Mouse (Mus musculus): ENCODE measurements around the gene Lrrc36. TPM values are rescaled to one million over a fixed set of nuclear protein-coding genes. Genes with fewer than 3 reads are reported as not detected.

The Lrrc36 gene
- polyA plus RNA-seq, 1 experiment from 2014 or later = 0.50 TPM

- no peak overlapping the region for H3K9ac ChIP-seq
- H3K27ac ChIP-seq (ENCODE audit: low read depth) = no peak overlapping the region
- ATAC-seq (ENCODE audit: insufficient read depth) (no peak), DNase-seq (no peak)
- peaks cover 20% of the 10 kb centered on the region for H3K4me1 ChIP-seq (ENCODE audit: insufficient read depth)
- no peak overlapping the region for H3K4me2 ChIP-seq
- 75% methylated on average over 6 of the region's 6 CpGs for WGBS
- no peak overlapping the region for H3K4me3 ChIP-seq (ENCODE audit: low read depth, low read length)
- 0 out of 2 replicates have a peak, but pooled peaks cover 3% of the 10 kb centered on the region for H3K36me3 ChIP-seq (ENCODE audit: insufficient read depth)
- no peaks in the 10 kb centered on the region for H3K27me3 ChIP-seq (ENCODE audit: insufficient read depth, low read length)
- H3K9me3 ChIP-seq (ENCODE audit: low read depth, low read length) = no peaks in the 10 kb centered on the region
- no peak for TF ChIP-seq CTCF (IDR thresholded peaks at IDR 0.05; ENCODE audit: low read depth)
Measured at GRCm38 (mm10) chr8:105466246-105466645, 52.9 kb downstream of the Lrrc36 start.

DNA sequence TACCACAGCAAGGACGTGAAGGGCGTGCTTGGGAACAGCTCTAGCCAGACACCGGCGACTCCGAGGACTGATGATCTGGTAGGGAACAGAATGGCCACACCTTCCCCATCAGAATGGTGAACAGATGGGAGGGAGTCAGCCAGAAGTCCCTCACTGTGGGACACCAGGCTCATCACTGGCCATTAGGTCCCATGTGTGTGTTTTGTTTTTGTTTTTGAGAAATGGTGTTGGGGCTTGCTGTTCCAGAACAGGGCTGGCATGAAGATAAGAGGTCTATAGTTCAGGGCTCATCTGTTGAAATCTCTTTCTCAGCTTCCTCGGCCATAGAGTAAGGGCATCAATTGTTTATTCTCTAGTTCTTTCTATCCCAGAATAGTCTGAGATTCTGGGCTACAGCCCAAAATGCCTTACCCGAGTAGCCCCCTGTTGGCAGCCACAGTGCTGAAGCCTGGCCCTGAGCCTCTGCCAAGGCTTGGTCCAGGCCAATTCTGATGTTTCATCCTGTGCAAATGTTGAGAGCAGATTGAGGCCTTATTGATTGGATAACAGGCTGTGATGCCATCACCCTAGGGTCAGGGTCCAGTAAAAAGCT lies 53.4 kb downstream of the Lrrc36 start:
- no peak for ATAC-seq (ENCODE audit: insufficient read depth)
- peak; percentile 76 for DNase-seq
- peaks cover 19% of the 10 kb centered on the region for H3K4me1 ChIP-seq (ENCODE audit: insufficient read depth)
- 0 out of 2 replicates have a peak, but pooled peaks have one; percentile 25 for TF ChIP-seq CTCF (IDR thresholded peaks at IDR 0.05; ENCODE audit: low read depth)
- no peaks in the 10 kb centered on the region for H3K27me3 ChIP-seq (ENCODE audit: insufficient read depth, low read length)
- no peak overlapping the region for H3K4me3 ChIP-seq (ENCODE audit: low read depth, low read length)
- no peak overlapping the region for H3K9ac ChIP-seq
- 0 out of 2 replicates have a peak, but pooled peaks cover 3% of the 10 kb centered on the region for H3K36me3 ChIP-seq (ENCODE audit: insufficient read depth)
- no peak overlapping the region for H3K4me2 ChIP-seq
- 62% methylated on average over 7 of the region's 7 CpGs for WGBS
- H3K27ac ChIP-seq (ENCODE audit: low read depth) = no peak overlapping the region
- H3K9me3 ChIP-seq (ENCODE audit: low read depth, low read length) = no peaks in the 10 kb centered on the region

DNA sequence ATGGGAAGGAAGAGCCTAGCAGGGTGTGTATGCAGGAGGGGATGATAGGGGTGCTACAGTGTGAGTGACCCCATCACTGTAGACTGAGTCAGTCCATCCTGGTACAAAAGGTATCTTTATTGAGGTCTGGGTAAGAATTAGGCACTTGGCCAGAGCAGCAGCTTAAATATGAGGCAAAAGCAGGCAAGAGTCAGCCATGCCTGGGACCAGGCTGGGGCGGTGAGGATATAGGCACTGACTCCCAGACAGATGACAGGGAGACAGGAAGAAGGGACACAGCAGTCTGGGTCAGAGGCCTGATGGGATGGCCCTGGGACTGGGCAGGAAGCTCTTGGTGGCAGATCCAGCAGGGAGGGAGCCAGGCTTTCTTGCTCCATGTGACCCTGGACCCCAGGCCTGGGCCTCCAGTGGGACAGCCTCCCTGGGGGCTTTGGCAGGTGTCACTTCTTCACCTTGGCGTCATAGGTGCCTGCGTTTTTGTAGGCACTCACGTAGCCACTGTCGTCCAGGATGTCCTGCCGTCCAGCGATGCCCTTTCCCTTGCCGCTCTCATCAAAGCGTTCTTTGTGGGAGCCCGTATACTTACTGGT lies 54.1 kb downstream of the Lrrc36 start:
- H3K27ac ChIP-seq (ENCODE audit: low read depth) = peak overlapping the region; percentile 42
- ATAC-seq (ENCODE audit: insufficient read depth) (no peak), DNase-seq (no peak)
- no peak overlapping the region for H3K9ac ChIP-seq
- H3K27me3 ChIP-seq (ENCODE audit: insufficient read depth, low read length) = no peaks in the 10 kb centered on the region
- H3K4me3 ChIP-seq (ENCODE audit: low read depth, low read length) = no peak overlapping the region
- H3K4me1 ChIP-seq (ENCODE audit: insufficient read depth) = peaks cover 15% of the 10 kb centered on the region
- no peak overlapping the region for H3K4me2 ChIP-seq
- 0 out of 2 replicates have a peak, but pooled peaks cover 3% of the 10 kb centered on the region for H3K36me3 ChIP-seq (ENCODE audit: insufficient read depth)
- TF ChIP-seq CTCF (IDR thresholded peaks at IDR 0.05; ENCODE audit: low read depth) = no peak
- 93% methylated on average over 10 of the region's 10 CpGs for WGBS
- H3K9me3 ChIP-seq (ENCODE audit: low read depth, low read length) = no peaks in the 10 kb centered on the region

DNA sequence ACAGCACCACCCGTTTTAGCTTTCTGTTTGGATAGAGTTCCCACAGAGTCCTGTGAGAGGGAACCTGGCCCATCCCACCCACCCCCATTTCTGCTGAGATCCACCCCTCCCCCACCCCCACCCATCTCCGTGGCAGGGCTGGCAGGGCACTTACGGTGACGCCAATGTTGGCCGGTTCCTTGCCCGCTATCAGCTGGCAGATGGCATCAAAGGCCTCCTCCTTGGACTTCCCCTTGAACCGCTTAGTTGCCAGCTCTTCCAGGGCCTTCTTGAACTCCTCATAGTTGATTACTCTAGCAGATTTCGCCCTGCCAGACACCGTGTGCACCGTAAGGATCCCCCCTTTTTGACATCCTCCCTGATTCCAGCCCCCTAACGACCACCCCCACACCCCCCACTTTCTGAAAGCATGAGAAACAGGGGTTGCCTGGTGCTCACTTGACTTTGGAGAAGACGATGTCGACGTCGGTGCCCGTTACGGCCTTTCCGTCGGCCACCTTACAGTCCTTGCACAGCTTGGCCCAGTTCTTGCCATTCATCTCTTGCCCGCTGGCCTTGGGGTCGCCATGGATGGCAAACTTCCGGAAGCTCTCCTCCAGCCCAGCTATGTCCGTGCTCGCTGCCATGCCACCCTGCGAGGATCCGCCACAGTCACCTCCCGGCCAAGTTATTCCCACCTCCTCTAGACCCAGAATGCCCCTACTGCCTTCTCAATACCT lies 54.8 kb downstream of the Lrrc36 start:
- Histone ChIP-seq H3K27ac (ENCODE audit: low read depth) (no peak overlapping the region), H3K27me3 (ENCODE audit: insufficient read depth, low read length) (no peaks in the 10 kb centered on the region), H3K4me1 (ENCODE audit: insufficient read depth) (peaks cover 15% of the 10 kb centered on the region), H3K4me2 (no peak overlapping the region), H3K36me3 (ENCODE audit: insufficient read depth) (0 out of 2 replicates have a peak, but pooled peaks cover 4% of the 10 kb centered on the region), H3K4me3 (ENCODE audit: low read depth, low read length) (no peak overlapping the region), H3K9me3 (ENCODE audit: low read depth, low read length) (no peaks in the 10 kb centered on the region), H3K9ac (no peak overlapping the region)
- DNase-seq (no peak), ATAC-seq (ENCODE audit: insufficient read depth) (no peak)
- 88% methylated on average over 27 of the region's 27 CpGs for WGBS
- TF ChIP-seq CTCF (IDR thresholded peaks at IDR 0.05; ENCODE audit: low read depth) = no peak

GRCm38 (mm10) chr8:105469041-105469695 lies 55.8 kb downstream of the Lrrc36 start:
- H3K36me3 ChIP-seq (ENCODE audit: insufficient read depth) = 0 out of 2 replicates have a peak, but pooled peaks cover 9% of the 10 kb centered on the region
- H3K4me1 ChIP-seq (ENCODE audit: insufficient read depth) = peaks cover 20% of the 10 kb centered on the region
- no peak for ATAC-seq (ENCODE audit: insufficient read depth)
- no peak overlapping the region for H3K27ac ChIP-seq (ENCODE audit: low read depth)
- H3K4me2 ChIP-seq = no peak overlapping the region
- no peak for DNase-seq
- H3K27me3 ChIP-seq (ENCODE audit: insufficient read depth, low read length) = 0 out of 2 replicates have a peak, but pooled peaks cover 6% of the 10 kb centered on the region
- no peak overlapping the region for H3K4me3 ChIP-seq (ENCODE audit: low read depth, low read length)
- H3K9ac ChIP-seq = no peak overlapping the region
- no peak for TF ChIP-seq CTCF (IDR thresholded peaks at IDR 0.05; ENCODE audit: low read depth)
- H3K9me3 ChIP-seq (ENCODE audit: low read depth, low read length) = no peaks in the 10 kb centered on the region
- 45% methylated on average over 6 of the region's 6 CpGs for WGBS

DNA sequence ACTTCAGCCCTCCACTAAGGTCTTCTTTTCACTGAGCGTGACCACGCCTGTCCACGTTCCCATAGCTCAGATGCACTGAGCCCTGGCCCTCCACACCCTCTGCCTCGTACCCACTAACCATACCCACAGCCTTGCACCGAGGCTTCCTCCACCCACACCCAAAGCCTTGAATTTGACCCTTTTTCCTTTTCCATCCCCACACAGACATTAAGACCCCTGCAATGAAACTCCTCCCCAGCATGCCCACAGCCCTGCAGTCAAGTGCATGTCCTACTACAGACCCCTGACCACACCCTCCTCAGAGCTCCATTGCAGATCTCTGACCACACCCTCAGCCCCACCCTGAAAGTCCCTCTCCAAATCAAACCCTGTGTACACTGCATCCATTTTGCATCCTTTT lies 56.4 kb downstream of the Lrrc36 start:
- Histone ChIP-seq H3K9me3 (ENCODE audit: low read depth, low read length) (no peaks in the 10 kb centered on the region), H3K27ac (ENCODE audit: low read depth) (no peak overlapping the region), H3K4me3 (ENCODE audit: low read depth, low read length) (no peak overlapping the region), H3K4me2 (0 out of 2 replicates have a peak overlapping the region, but pooled peaks have one; percentile 10), H3K36me3 (ENCODE audit: insufficient read depth) (0 out of 2 replicates have a peak, but pooled peaks cover 9% of the 10 kb centered on the region), H3K27me3 (ENCODE audit: insufficient read depth, low read length) (0 out of 2 replicates have a peak, but pooled peaks cover 6% of the 10 kb centered on the region), H3K9ac (no peak overlapping the region), H3K4me1 (ENCODE audit: insufficient read depth) (peaks cover 22% of the 10 kb centered on the region)
- 86% methylated on average over 5 of the region's 5 CpGs for WGBS
- ATAC-seq (ENCODE audit: insufficient read depth) (no peak), DNase-seq (no peak)
- TF ChIP-seq CTCF (IDR thresholded peaks at IDR 0.05; ENCODE audit: low read depth) = no peak
